Mouse (Mus musculus): ENCODE results near the gene Sp2. TPM values are rescaled to one million over a fixed set of nuclear protein-coding genes. Genes with fewer than 3 reads are reported as not detected.

Sp2 gene
- total and polyA plus RNA-seq, 3 experiments, result 1.1 to 21.0 (median 2.8) TPM

DNA sequence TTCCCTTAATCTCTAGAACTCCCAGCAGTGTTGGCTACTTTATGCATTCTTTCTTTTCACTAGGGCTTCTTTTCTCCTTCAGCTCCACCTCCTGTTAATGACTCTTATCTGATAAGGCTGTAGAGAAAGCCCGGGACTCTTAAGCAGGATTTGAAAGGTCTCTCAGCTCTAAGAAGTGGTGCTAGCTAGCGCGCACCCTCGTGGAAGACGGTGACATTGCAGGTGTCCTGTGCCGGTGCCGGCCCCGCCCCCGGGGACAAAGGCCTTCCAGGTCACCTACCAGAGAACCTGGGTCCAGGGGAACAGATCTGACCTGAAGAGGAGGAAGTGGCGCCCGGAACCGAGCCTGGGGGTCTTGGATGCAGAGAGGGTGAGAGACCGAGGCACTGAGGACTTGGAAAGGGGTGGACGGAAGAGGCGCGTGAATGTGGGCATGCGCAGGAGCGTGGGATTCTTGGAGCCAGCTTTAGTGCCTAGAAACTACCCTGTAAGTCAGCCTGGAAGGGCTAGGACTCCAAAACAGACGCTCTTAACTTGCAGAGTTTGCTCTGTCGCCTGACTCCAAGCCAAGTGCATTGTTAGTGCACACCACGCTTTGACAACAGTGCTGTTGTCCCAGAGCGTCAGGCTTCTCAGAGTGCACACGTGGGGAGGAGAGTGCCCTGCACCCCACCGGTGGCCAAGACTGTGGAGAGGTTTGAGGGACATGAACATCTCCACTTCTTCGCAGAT is 47.1 kb upstream of the Sp2 start, which contains the start of gene Scrn2 (continued):
- TF ChIP-seq MAX (IDR thresholded peaks at IDR 0.05; ENCODE audit: low read length) (peak; percentile 76), JUN (IDR thresholded peaks at IDR 0.05; ENCODE audit: insufficient read depth, low read depth, low read length) (no peak), ZMIZ1 (IDR thresholded peaks at IDR 0.05; ENCODE audit: low read depth, low read length) (peak; percentile 61; the same call in 1 of the 2 replicates), MXI1 (IDR thresholded peaks at IDR 0.05; ENCODE audit: low read depth, low read length) (peak; percentile 97), JUND (conservative IDR thresholded peaks at IDR 0.05; ENCODE audit: low read depth, low read length) (no peak), KAT2A (IDR thresholded peaks at IDR 0.05; ENCODE audit: insufficient replicate concordance, low read length) (no peak), RCOR1 (conservative IDR thresholded peaks at IDR 0.05; ENCODE audit: low read depth, low read length) (no peak), HCFC1 (IDR thresholded peaks at IDR 0.05; ENCODE audit: low read depth, low read length) (peak; percentile 64; the same call in 1 of the 2 replicates), ZC3H11A (IDR thresholded peaks at IDR 0.05; ENCODE audit: low read depth, low read length) (no peak; the same call in 1 of the 2 replicates), NRF1 (IDR thresholded peaks at IDR 0.05; ENCODE audit: low read depth, low read length) (peak; percentile 91)

DNA sequence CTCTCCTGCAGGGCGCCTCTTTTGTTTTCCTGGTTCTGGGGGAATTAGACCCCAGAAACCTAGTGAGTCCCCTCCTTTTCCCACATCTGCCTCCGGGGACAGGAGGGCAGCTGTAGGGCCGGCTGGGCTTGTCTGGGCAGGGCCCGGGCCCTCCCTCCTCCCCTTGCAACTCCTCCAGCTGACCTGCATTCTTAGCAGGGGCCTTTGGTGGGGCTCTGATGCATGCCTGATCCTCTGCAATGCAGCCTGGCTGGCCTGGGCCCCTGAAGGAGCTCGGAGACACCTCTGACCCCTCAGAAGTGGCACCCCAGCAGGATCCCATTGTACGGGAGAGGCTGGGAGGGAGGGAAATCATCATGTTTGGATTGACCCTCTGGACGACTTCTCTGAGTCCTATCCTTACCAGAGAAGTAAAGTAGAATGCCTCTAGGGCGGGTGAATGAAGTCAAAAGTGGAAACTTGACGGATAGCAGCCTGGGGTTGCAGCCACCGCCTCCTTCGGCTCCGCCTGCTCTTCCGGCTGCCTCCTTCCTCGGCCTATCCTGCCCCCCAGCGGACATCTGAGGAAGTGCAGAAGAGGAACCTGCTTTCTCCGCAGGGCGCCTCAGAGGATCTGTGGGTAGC is 43.1 kb upstream of the Sp2 start:
- Histone ChIP-seq H3K36me3 (replicated peaks in 1 of 2; ENCODE audit: control insufficient read depth in 1 of 2, insufficient read depth in 1 of 2, low read length in 1 of 2) (peaks cover 10 to 38% of the 10 kb centered on the region in 2 experiments), H3K9me3 (replicated peaks; ENCODE audit: low read length) (no peaks in the 10 kb centered on the region), H3K9ac (ENCODE audit: insufficient read depth, low read depth) (peak overlapping the region; percentile 86), H3K4me2 (ENCODE audit: insufficient read depth, low read depth, poor library complexity, severe bottlenecking) (peak overlapping the region; percentile 70), H3K27me3 (replicated peaks) (no peaks in the 10 kb centered on the region), H3K79me2 (replicated peaks; ENCODE audit: control insufficient read depth, extremely low read depth, insufficient read depth, poor library complexity, severe bottlenecking) (peaks cover 35% of the 10 kb centered on the region), H3K27ac (ENCODE audit: insufficient read depth, low read depth) (peak overlapping the region; percentile 98), H3K4me3 (replicated peaks in 1 of 3; ENCODE audit: low read depth in 2 of 3, low read length in 2 of 3, poor library complexity in 1 of 3) (peak overlapping the region; percentile 56 to 58 (median 57)), H3K4me1 (ENCODE audit: control insufficient read depth in 1 of 2, insufficient read depth in 2 of 2) (peaks cover 8 to 55% of the 10 kb centered on the region in 2 experiments)
- in situ Hi-C loops (cut with MboI; ENCODE audit: low pct_ligation_motif_present, low pct_unique_long_range_greater_than_20kb, low sequenced_read_pairs) (no loop called here), dilution Hi-C loops (cut with MboI; ENCODE audit: extremely low pct_ligation_motif_present, extremely low pct_unique_long_range_greater_than_20kb, low sequenced_read_pairs) (no loop called here)
- DNase-seq (ENCODE audit: extremely low read depth), result peak; percentile 96
- TF ChIP-seq MEF2A (IDR thresholded peaks at IDR 0.05; ENCODE audit: borderline replicate concordance, low read depth, low read length) (peak; percentile 77), CHD1 (IDR thresholded peaks at IDR 0.05; ENCODE audit: low read depth, low read length) (peak; percentile 96; the same call in 1 of the 2 replicates), NRF1 (IDR thresholded peaks at IDR 0.05; ENCODE audit: low read depth, low read length) (peak; percentile 43; the same call in 1 of the 2 replicates), KAT2A (IDR thresholded peaks at IDR 0.05; ENCODE audit: insufficient replicate concordance, low read length) (peak; percentile 63; the same call in 1 of the 2 replicates), POLR2AphosphoS2 (IDR thresholded peaks at IDR 0.05; ENCODE audit: low read depth, low read length) (peak; percentile 88), RAD21 (IDR thresholded peaks at IDR 0.05; ENCODE audit: low read depth, low read length) (no peak; the same call in none of the 2 replicates), UBTF (IDR thresholded peaks at IDR 0.05; ENCODE audit: low read depth, low read length) (peak; percentile 95), MAX (IDR thresholded peaks at IDR 0.05; ENCODE audit: low read length) (peak; percentile 72), E2F4 (IDR thresholded peaks at IDR 0.05; ENCODE audit: insufficient replicate concordance, low read depth, low read length) (peak; percentile 76; the same call in 1 of the 2 replicates), SIN3A (IDR thresholded peaks at IDR 0.05; ENCODE audit: low read length) (peak; percentile 95), ZC3H11A (IDR thresholded peaks at IDR 0.05; ENCODE audit: low read depth, low read length) (peak; percentile 98), JUN (IDR thresholded peaks at IDR 0.05; ENCODE audit: insufficient read depth, low read depth, low read length) (0 out of 2 replicates have a peak, but pooled peaks have one; percentile 18), ZNF384 (IDR thresholded peaks at IDR 0.05; ENCODE audit: low read depth, low read length) (0 out of 2 replicates have a peak, but pooled peaks have one; percentile 12), MXI1 (IDR thresholded peaks at IDR 0.05; ENCODE audit: low read depth, low read length) (peak; percentile 89), SMC3 (IDR thresholded peaks at IDR 0.05; ENCODE audit: low read depth, low read length) (peak; percentile 100), MAZ (IDR thresholded peaks at IDR 0.05; ENCODE audit: low read depth, low read length) (peak; percentile 77), IRF4 (IDR thresholded peaks at IDR 0.05; ENCODE audit: low read depth, low read length) (peak; percentile 78; the same call in 1 of the 2 replicates), ZKSCAN1 (IDR thresholded peaks at IDR 0.05; ENCODE audit: borderline replicate concordance, low read depth, low read length) (no peak; the same call in 1 of the 2 replicates), USF1 (IDR thresholded peaks at IDR 0.05; ENCODE audit: low read depth, low read length) (no peak), MYC (IDR thresholded peaks at IDR 0.05; ENCODE audit: low read depth, low read length) (peak; percentile 61; the same call in 1 of the 2 replicates), CTCF (conservative IDR thresholded peaks at IDR 0.05 in 1 of 2, IDR thresholded peaks at IDR 0.05 in 1 of 2; ENCODE audit: low read depth in 2 of 2, low read length in 2 of 2) (peak; percentile 88 to 99), EP300 (IDR thresholded peaks at IDR 0.05; ENCODE audit: low read length) (peak; percentile 49; the same call in 1 of the 2 replicates), CHD2 (IDR thresholded peaks at IDR 0.05; ENCODE audit: low read length) (peak; percentile 29; the same call in 1 of the 2 replicates), ELF1 (IDR thresholded peaks at IDR 0.05; ENCODE audit: low read depth, low read length) (peak; percentile 92), TCF12 (IDR thresholded peaks at IDR 0.05; ENCODE audit: low read depth, low read length) (peak; percentile 79), HCFC1 (IDR thresholded peaks at IDR 0.05; ENCODE audit: low read depth, low read length) (peak; percentile 60; the same call in 1 of the 2 replicates), JUND (conservative IDR thresholded peaks at IDR 0.05; ENCODE audit: low read depth, low read length) (no peak; the same call in 1 of the 2 replicates), USF2 (conservative IDR thresholded peaks at IDR 0.05; ENCODE audit: low read depth, low read length) (no peak), POLR2A (IDR thresholded peaks at IDR 0.05; ENCODE audit: low read depth, low read length) (peak; percentile 80), BHLHE40 (IDR thresholded peaks at IDR 0.05; ENCODE audit: low read depth, low read length) (peak; percentile 58)

All from CH12.LX (cell line).